Mouse (Mus musculus) hindlimb bud, embryonic 11.5 days (tissue): ENCODE results near the gene Fignl2.

ENCODE experiments used
- DNase-seq: peaks from one replicate; pipeline ENCODE4 v3.0.0-alpha.2; 2012; ENCODE audit warnings: low read depth, low spot score; ENCODE audit errors: extremely low spot score

Gene Fignl2

GRCm38 (mm10) chr15:101093988-101094387, 15.6 kb upstream of the Fignl2 start:
- no peak for DNase-seq

GRCm38 (mm10) chr15:101092829-101093648, 14.7 kb upstream of the Fignl2 start:
- no peak for DNase-seq

- DNase-seq = no peak
These were observed 13.9 kb upstream of the Fignl2 start for GRCm38 (mm10) chr15:101092121-101092828.

- DNase-seq = no peak
These were observed 13.2 kb upstream of the Fignl2 start for GRCm38 (mm10) chr15:101091551-101091950.

GRCm38 (mm10) chr15:101088291-101088690, 9.9 kb upstream of the Fignl2 start:
- DNase-seq = no peak

GRCm38 (mm10) chr15:101086956-101087355, 8.6 kb upstream of the Fignl2 start:
- no peak for DNase-seq

- no peak for DNase-seq
These were observed 8.1 kb upstream of the Fignl2 start for GRCm38 (mm10) chr15:101086451-101086850.

GRCm38 (mm10) chr15:101084499-101084898, 6.1 kb upstream of the Fignl2 start:
- DNase-seq = no peak

GRCm38 (mm10) chr15:101082236-101082635, 3.9 kb upstream of the Fignl2 start:
- no peak for DNase-seq

GRCm38 (mm10) chr15:101081035-101081548, 2.7 kb upstream of the Fignl2 start:
- DNase-seq = no peak

- no peak for DNase-seq
These were observed 1.7 kb upstream of the Fignl2 start for GRCm38 (mm10) chr15:101080031-101080520.

GRCm38 (mm10) chr15:101078731-101079156, 377 bp upstream of the Fignl2 start:
- DNase-seq = no peak

- DNase-seq = no peak
These were observed 1.2 kb downstream of the Fignl2 start for GRCm38 (mm10) chr15:101077001-101077812.

GRCm38 (mm10) chr15:101076071-101077000, 2.0 kb downstream of the Fignl2 start:
- no peak for DNase-seq

- no peak for DNase-seq
These were observed 2.7 kb downstream of the Fignl2 start for GRCm38 (mm10) chr15:101075656-101076055.

GRCm38 (mm10) chr15:101075150-101075549, 3.2 kb downstream of the Fignl2 start:
- no peak for DNase-seq

- DNase-seq = no peak
These were observed 4.3 kb downstream of the Fignl2 start for GRCm38 (mm10) chr15:101074067-101074466.

GRCm38 (mm10) chr15:101072736-101073135, 5.6 kb downstream of the Fignl2 start:
- DNase-seq = no peak

GRCm38 (mm10) chr15:101070762-101071161, 7.6 kb downstream of the Fignl2 start:
- DNase-seq = no peak

- DNase-seq = no peak
These were observed 8.7 kb downstream of the Fignl2 start for GRCm38 (mm10) chr15:101069641-101070190.
